22 mouse cellular contexts compared by ENCODE assay signal in genomic region chr1:54851610-54852009, GRCm38 (mm10).
DNase-seq lines count a peak whose midpoint lies in the region; ATAC-seq and TF ChIP-seq lines count a peak whose summit lies in the region.
"Had no signal": no experiment of that assay in that cellular context is flagged by ENCODE, and none has a peak within 500 bp of the region (broad histone marks: within the 10 kb centered on the region; RNA-seq: fewer than 3 reads in every experiment).

No protein-coding gene starts in this region.

- no peaks in the 10 kb centered on the region for H3K27me3 ChIP-seq in forebrain, embryonic 11.5 days (ENCODE audit: control insufficient read depth, insufficient read depth, low read length)
- H3K27me3 ChIP-seq in forebrain, embryonic 14.5 days (replicated peaks; ENCODE audit: control insufficient read depth, insufficient read depth, low read length): no peaks in the 10 kb centered on the region
- H3K27me3 ChIP-seq in lung, embryonic 14.5 days (ENCODE audit: insufficient read depth, low read length): no peaks in the 10 kb centered on the region
- H3K27me3 ChIP-seq: intestine, embryonic 15.5 days; limb, embryonic 12.5 days had no signal

- no peaks in the 10 kb centered on the region for H3K36me3 ChIP-seq in forebrain, embryonic 11.5 days (ENCODE audit: control insufficient read depth, insufficient read depth, low read length)
- no peaks in the 10 kb centered on the region for H3K36me3 ChIP-seq in forebrain, embryonic 14.5 days (ENCODE audit: control insufficient read depth, insufficient read depth, low read length)
- no peaks in the 10 kb centered on the region for H3K36me3 ChIP-seq in lung, embryonic 14.5 days (ENCODE audit: insufficient read depth)
- H3K36me3 ChIP-seq: intestine, embryonic 15.5 days; limb, embryonic 12.5 days; midbrain, embryonic 10.5 days had no signal

- H3K4me2 ChIP-seq in forebrain, embryonic 11.5 days (ENCODE audit: low read depth, low read length, severe bottlenecking): no peak overlapping the region
- H3K4me2 ChIP-seq in forebrain, embryonic 14.5 days (ENCODE audit: low read length): no peak overlapping the region
- H3K4me2 ChIP-seq in lung, embryonic 14.5 days: no peak overlapping the region
- H3K4me2 ChIP-seq: heart, embryonic 11.5 days; intestine, embryonic 15.5 days; limb, embryonic 12.5 days had no signal

- 79% methylated on average over 9 of the region's 9 CpGs for WGBS in forebrain, embryonic 11.5 days
- 59% methylated on average over 9 of the region's 9 CpGs for WGBS in forebrain, embryonic 14.5 days
- 41% methylated on average over 9 of the region's 9 CpGs for WGBS in lung, embryonic 14.5 days

- H3K9me3 ChIP-seq in forebrain, embryonic 11.5 days (ENCODE audit: control insufficient read depth, low read length): no peaks in the 10 kb centered on the region
- no peaks in the 10 kb centered on the region for H3K9me3 ChIP-seq in forebrain, embryonic 14.5 days (replicated peaks; ENCODE audit: control insufficient read depth, low read length)
- no peaks in the 10 kb centered on the region for H3K9me3 ChIP-seq in lung, embryonic 14.5 days (ENCODE audit: low read depth, low read length)
- H3K9me3 ChIP-seq: intestine, embryonic 15.5 days; limb, embryonic 12.5 days; midbrain, embryonic 10.5 days had no signal

- no peak for TF ChIP-seq CTCF in lung, embryonic 14.5 days (IDR thresholded peaks at IDR 0.05; ENCODE audit: low read depth)

- H3K27ac ChIP-seq in forebrain, embryonic 11.5 days (ENCODE audit: low read depth, low read length): no peak overlapping the region
- no peak overlapping the region for H3K27ac ChIP-seq in forebrain, embryonic 14.5 days (ENCODE audit: low read depth, low read length)
- H3K27ac ChIP-seq in lung, embryonic 14.5 days (ENCODE audit: low read depth): no peak overlapping the region
- H3K27ac ChIP-seq: intestine, embryonic 15.5 days; limb, embryonic 12.5 days; liver, embryonic 14.5 days; midbrain, embryonic 10.5 days had no signal

- no peak overlapping the region for H3K9ac ChIP-seq in forebrain, embryonic 11.5 days (ENCODE audit: low read length)
- no peak overlapping the region for H3K9ac ChIP-seq in forebrain, embryonic 14.5 days (ENCODE audit: low read length)
- no peak overlapping the region for H3K9ac ChIP-seq in lung, embryonic 14.5 days
- H3K9ac ChIP-seq: forebrain, postnatal 0 days; intestine, embryonic 15.5 days; limb, embryonic 12.5 days; liver, embryonic 14.5 days had no signal

- no peak for ATAC-seq in forebrain, embryonic 11.5 days (replicated peaks; ENCODE audit: low FRiP score)
- no peak for ATAC-seq in forebrain, embryonic 14.5 days
- ATAC-seq in lung, embryonic 14.5 days (ENCODE audit: insufficient read depth): peak; percentile 46; the same call in 1 of the 2 replicates
- ATAC-seq: CD4-positive, CD25-positive, alpha-beta regulatory T cell, adult 4 months; forebrain, postnatal 0 days; hindbrain, embryonic 16.5 days; intestine, embryonic 15.5 days; midbrain, embryonic 16.5 days had no signal

- no peak overlapping the region for H3K4me3 ChIP-seq in forebrain, embryonic 11.5 days (ENCODE audit: low read depth, low read length)
- H3K4me3 ChIP-seq in forebrain, embryonic 14.5 days (ENCODE audit: low read depth, low read length): no peak overlapping the region
- H3K4me3 ChIP-seq in lung, embryonic 14.5 days (ENCODE audit: low read depth, low read length): no peak overlapping the region
- H3K4me3 ChIP-seq: intestine, embryonic 15.5 days; limb, embryonic 12.5 days; midbrain, embryonic 10.5 days had no signal

- peak; percentile 37 for DNase-seq in forebrain, embryonic 11.5 days (ENCODE audit: low spot score)
- DNase-seq in forebrain, embryonic 14.5 days (ENCODE audit: low spot score): no peak
- peak; percentile 64 for DNase-seq in lung, embryonic 14.5 days
- DNase-seq in lung, postnatal 10 days: no peak
- DNase-seq in forelimb bud, embryonic 11.5 days (ENCODE audit: low read depth, low spot score): peak; percentile 43
- DNase-seq in layer of hippocampus, adult 9-10 months (ENCODE audit: low spot score): no peak
- DNase-seq in frontal cortex, postnatal 14 days (ENCODE audit: low spot score in 2 of 2): no peak
- DNase-seq: adrenal gland, postnatal 25 days; cerebellum, adult 9-10 months; forebrain, postnatal 0 days; kidney, adult 8-10 months; right cerebral cortex, adult 18-20 months; thymus, adult 2 months; thymus, postnatal 4 days had no signal

- peaks cover 2% of the 10 kb centered on the region; the same call in 1 of the 2 replicates for H3K4me1 ChIP-seq in forebrain, embryonic 11.5 days (replicated peaks; ENCODE audit: control insufficient read depth, insufficient read depth, low read length)
- peaks cover 4% of the 10 kb centered on the region; the same call in 1 of the 2 replicates for H3K4me1 ChIP-seq in forebrain, embryonic 14.5 days (ENCODE audit: control insufficient read depth, insufficient read depth, low read length)
- no peaks in the 10 kb centered on the region; the same call in 1 of the 2 replicates for H3K4me1 ChIP-seq in lung, embryonic 14.5 days (ENCODE audit: insufficient read depth)
- H3K4me1 ChIP-seq: intestine, embryonic 15.5 days had no signal

Comparison
In these comparisons a context has a peak if more than half of its experiments do, and no peak if none do; other contexts are left out.
1. DNase-seq: peak in forebrain, embryonic 11.5 days (single experiment), lung, embryonic 14.5 days (single experiment) and forelimb bud, embryonic 11.5 days (single experiment); none in forebrain, embryonic 14.5 days (single experiment), lung, postnatal 10 days (single experiment), layer of hippocampus, adult 9-10 months (single experiment) and frontal cortex, postnatal 14 days (0 of 2).